Mouse (Mus musculus) cerebellum, adult 2 months (tissue): ENCODE results near the gene Ndufv1. TPM values are rescaled to one million over a fixed set of nuclear protein-coding genes. Genes with fewer than 3 reads are reported as not detected.
"Not testable (repeated sequence)": the region's sequence is repeated elsewhere in the genome, so short reads cannot be mapped to it uniquely, and the experiment has no call there.

Experiments used
- DNase-seq, 2 experiments: peaks; one replicate each; pipeline ENCODE4 v3.0.0; 2021
- H3K27ac ChIP-seq: fragments of 200-500 bp; 2 replicates; pipeline ENCODE4 v1.5.1; 2012; ENCODE audit warnings: low read length, control low read depth, inconsistent platforms; ENCODE audit not compliant: insufficient read depth
- H3K27me3 ChIP-seq: fragments of 200-500 bp; 2 replicates; pipeline ENCODE4 v1.6.1; 2012; ENCODE audit warnings: inconsistent platforms, mild to moderate bottlenecking, low read length, moderate library complexity; ENCODE audit not compliant: control insufficient read depth, insufficient read depth
- H3K4me1 ChIP-seq: fragments of 200-500 bp; 2 replicates; pipeline ENCODE4 v1.6.1; 2011; ENCODE audit warnings: low read length; ENCODE audit not compliant: control insufficient read depth, insufficient read depth
- H3K4me3 ChIP-seq: fragments of 200-500 bp; replicated peaks from 2 replicates; pipeline ENCODE3; 2011; ENCODE audit warnings: mild to moderate bottlenecking, low read depth, low read length, control low read depth; ENCODE audit not compliant: insufficient read depth
- CTCF ChIP-seq: fragments of 200-500 bp; IDR thresholded peaks from 2 replicates; pipeline ENCODE4 v1.5.1; 2011; ENCODE audit warnings: low read depth, mild to moderate bottlenecking, control low read depth, low read length, moderate library complexity, borderline replicate concordance; ENCODE audit not compliant: insufficient read depth
- POLR2A ChIP-seq: fragments of 200-500 bp; IDR thresholded peaks from 2 replicates; pipeline ENCODE4 v1.6.1; 2011; ENCODE audit warnings: low read length, control low read depth, borderline replicate concordance; ENCODE audit not compliant: insufficient read depth
- WGBS: fragments of 180-500 bp; shearing (Covaris S2); methylation state at CpG from one replicate; pipeline ENCODE4 v1.1.7; 2018; 5-methylcytosine and 5-hydroxymethylcytosine counted together
- polyA plus RNA-seq: library from polyadenylated mRNA; depleted of rRNA; stranded (reverse); fragments of >200 nt; gene quantifications from 2 replicates; pipeline ENCODE4 v1.2.3, GENCODE M21; 2012; rRNA removed

Gene Ndufv1
- polyA plus RNA-seq, result 331 and 332 TPM in 2 replicates

DNA sequence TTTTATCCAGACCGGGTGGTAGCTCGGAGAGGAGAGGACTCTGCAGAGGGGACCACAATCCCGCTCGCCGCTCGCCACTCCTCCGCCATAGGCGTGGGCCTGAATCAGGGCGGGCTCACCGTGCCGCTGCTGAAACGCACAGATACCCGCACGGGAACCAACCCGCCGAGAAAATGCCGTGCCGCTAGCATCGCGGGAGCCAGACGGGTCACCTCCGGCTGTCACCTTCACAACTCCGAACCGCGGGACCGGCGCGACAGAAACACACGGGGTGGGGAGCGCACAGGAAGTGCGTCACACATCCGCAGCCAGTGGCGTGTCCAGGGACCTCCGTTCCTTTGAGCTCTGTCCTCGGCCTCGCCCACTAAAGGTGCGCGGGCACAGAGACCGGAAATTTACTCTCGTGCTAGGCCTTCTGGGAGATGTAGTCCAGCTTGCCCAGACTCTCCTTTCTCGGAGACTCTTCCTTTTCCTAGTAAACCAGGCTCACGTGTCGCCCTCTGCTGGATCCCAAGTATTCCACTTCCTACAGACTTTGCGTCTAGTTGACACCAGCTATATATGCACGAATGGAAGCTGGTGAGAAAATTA lies at the start of gene Ndufv1:
Gene Ndufv1, minus strand, starts transcription at position 375 of the 591 bp plus-strand sequence.
- peak; percentile 83 for TF ChIP-seq CTCF
- TF ChIP-seq POLR2A, result peak; percentile 95
- H3K27ac ChIP-seq, result peak within 1 kb of the TSS; percentile 67
- no peaks in the 10 kb centered on the region for H3K27me3 ChIP-seq
- WGBS, result under 1% methylated on average over 45 of the region's 45 CpGs
- peak; percentile 97 to 99 for DNase-seq
- H3K4me1 ChIP-seq, result peaks cover 8% of the 10 kb centered on the region; the same call in 1 of the 2 replicates
- peak within 1 kb of the TSS; percentile 74 for H3K4me3 ChIP-seq

GRCm38 (mm10) chr19:4060899-4061465 lies 48.4 kb upstream of the Ndufv1 start:
- TF ChIP-seq CTCF (no peak), POLR2A (no peak)
- DNase-seq, result no peak
- H3K27ac ChIP-seq, result no peak overlapping the region
- WGBS, result 86% methylated on average over 6 of the region's 6 CpGs
- H3K27me3 ChIP-seq, result no peaks in the 10 kb centered on the region
- H3K4me1 ChIP-seq, result peaks cover 5% of the 10 kb centered on the region
- H3K4me3 ChIP-seq, result no peak overlapping the region

GRCm38 (mm10) chr19:4060044-4060898 lies 47.7 kb upstream of the Ndufv1 start:
- peak in 1 of 2 experiments; percentile 4 for DNase-seq
- 86% methylated on average over 8 of the region's 8 CpGs for WGBS
- peaks cover 12% of the 10 kb centered on the region for H3K4me1 ChIP-seq
- H3K27ac ChIP-seq, H3K27me3 ChIP-seq, H3K4me3 ChIP-seq: not testable (repeated sequence)

- H3K27me3 ChIP-seq, result no peaks in the 10 kb centered on the region
- TF ChIP-seq POLR2A (no peak), CTCF (no peak)
- H3K4me3 ChIP-seq, result no peak within 1 kb of the TSS
- WGBS, result 87% methylated on average over 15 of the region's 15 CpGs
- H3K27ac ChIP-seq, result no peak within 1 kb of the TSS
- DNase-seq, result peak in 1 of 2 experiments; percentile 3
- H3K4me1 ChIP-seq, result peaks cover 16% of the 10 kb centered on the region
Measured at GRCm38 (mm10) chr19:4059069-4059740, 46.6 kb upstream of the Ndufv1 start, which contains the start of gene Gstp3. Gene Gstp3 (minus strand): TSS chr19:4059569.

DNA sequence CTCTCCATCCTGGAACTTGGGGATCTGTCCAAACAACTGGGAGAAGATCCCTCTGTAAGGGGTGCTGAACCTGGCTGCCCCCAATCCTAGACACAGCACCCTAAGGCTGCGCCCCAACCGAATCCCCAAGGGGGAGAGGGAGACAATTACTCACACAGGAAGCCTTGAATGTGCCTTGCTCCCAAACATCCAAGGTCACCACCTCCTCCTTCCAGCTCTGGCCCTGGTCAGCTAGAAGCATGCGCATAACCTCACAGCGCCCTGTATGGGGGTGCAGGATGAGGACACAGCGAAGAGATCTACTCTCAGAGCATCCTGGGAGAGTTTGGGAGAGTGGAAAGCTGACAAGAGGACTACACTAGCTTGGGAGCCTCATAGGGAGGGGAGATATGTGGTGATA lies 46.0 kb upstream of the Ndufv1 start:
- no peak for DNase-seq
- peaks cover 20% of the 10 kb centered on the region for H3K4me1 ChIP-seq
- no peaks in the 10 kb centered on the region for H3K27me3 ChIP-seq
- no peak overlapping the region for H3K4me3 ChIP-seq
- H3K27ac ChIP-seq, result no peak overlapping the region
- TF ChIP-seq POLR2A, result no peak
- TF ChIP-seq CTCF, result no peak
- WGBS, result 95% methylated on average over 5 of the region's 5 CpGs

GRCm38 (mm10) chr19:4057962-4058361 lies 45.4 kb upstream of the Ndufv1 start:
- TF ChIP-seq POLR2A, result no peak
- no peak for TF ChIP-seq CTCF
- Histone ChIP-seq H3K4me1 (peaks cover 20% of the 10 kb centered on the region), H3K27me3 (no peaks in the 10 kb centered on the region), H3K27ac (no peak overlapping the region), H3K4me3 (no peak overlapping the region)
- no peak for DNase-seq
- 96% methylated on average over 7 of the region's 7 CpGs for WGBS

- Histone ChIP-seq H3K4me1 (peaks cover 20% of the 10 kb centered on the region), H3K4me3 (no peak overlapping the region), H3K27ac (no peak overlapping the region), H3K27me3 (no peaks in the 10 kb centered on the region)
- TF ChIP-seq POLR2A (no peak), CTCF (no peak)
- DNase-seq, result no peak
- 91% methylated on average over 13 of the region's 13 CpGs for WGBS
Measured at GRCm38 (mm10) chr19:4057389-4057788, 44.8 kb upstream of the Ndufv1 start.

GRCm38 (mm10) chr19:4056727-4057126 lies 44.1 kb upstream of the Ndufv1 start:
- Histone ChIP-seq H3K4me3 (no peak overlapping the region), H3K4me1 (peaks cover 20% of the 10 kb centered on the region), H3K27ac (no peak overlapping the region), H3K27me3 (no peaks in the 10 kb centered on the region)
- TF ChIP-seq CTCF, result no peak
- TF ChIP-seq POLR2A, result no peak
- no peak for DNase-seq
- WGBS, result 71% methylated on average over 4 of the region's 4 CpGs
